Mouse (Mus musculus) stomach, embryonic 15.5 days (tissue): ENCODE data around the gene Rgs17. TPM values are rescaled to one million over a fixed set of nuclear protein-coding genes. Genes with fewer than 3 reads are reported as not detected.

ENCODE experiments used
- ATAC-seq: fragments of 200-750 bp; cut with Nextera tagmentation; 2 replicates; pipeline ENCODE4 v1.8.0; 2017; ENCODE audit warnings: low read depth, moderate number of reproducible peaks, moderate TSS enrichment; ENCODE audit not compliant: insufficient read depth, low FRiP score
- H3K27ac ChIP-seq: fragments of 300-500 bp; sonication (generic); 2 replicates; pipeline ENCODE4 v1.5.1; 2015; ENCODE audit warnings: mild to moderate bottlenecking, inconsistent platforms
- H3K27me3 ChIP-seq: fragments of 300-500 bp; sonication (generic); replicated peaks from 2 replicates; pipeline ENCODE4 v1.6.1; 2015; ENCODE audit warnings: inconsistent platforms
- H3K36me3 ChIP-seq: fragments of 300-500 bp; sonication (generic); 2 replicates; pipeline ENCODE4 v1.6.1; 2015; ENCODE audit warnings: inconsistent platforms
- H3K4me1 ChIP-seq: fragments of 300-500 bp; sonication (generic); 2 replicates; pipeline ENCODE4 v1.6.1; 2015; ENCODE audit warnings: inconsistent platforms
- H3K4me2 ChIP-seq: fragments of 300-500 bp; sonication (generic); 2 replicates; pipeline ENCODE4 v1.6.1; 2015; ENCODE audit warnings: mild to moderate bottlenecking, inconsistent platforms
- H3K4me3 ChIP-seq: fragments of 300-500 bp; sonication (generic); replicated peaks from 2 replicates; pipeline ENCODE4 v1.5.1; 2015; ENCODE audit warnings: inconsistent platforms
- H3K9ac ChIP-seq: fragments of 300-500 bp; sonication (generic); 2 replicates; pipeline ENCODE4 v1.6.1; 2015; ENCODE audit warnings: inconsistent platforms
- H3K9me3 ChIP-seq: fragments of 300-500 bp; sonication (generic); 2 replicates; pipeline ENCODE4 v1.6.1; 2016; ENCODE audit warnings: inconsistent platforms
- WGBS: fragments of 180-500 bp; shearing (Covaris S2); methylation state at CpG from one replicate; pipeline ENCODE4 v1.1.7; 2015; 5-methylcytosine and 5-hydroxymethylcytosine counted together
- polyA plus RNA-seq: library from polyadenylated mRNA; unstranded; fragments of >200 nt; fragmentation: Nextera tagmentation; extraction: Ambion mirVana; gene quantifications from 2 replicates; pipeline ENCODE4 v1.2.1, GENCODE M21; 2015

Gene Rgs17
- polyA plus RNA-seq, 1 experiment from 2014 or later = 4.4 TPM

- H3K9me3 ChIP-seq = no peaks in the 10 kb centered on the region
- H3K9ac ChIP-seq = peak within 1 kb of the TSS; percentile 92
- peak within 1 kb of the TSS; percentile 94 for H3K27ac ChIP-seq
- H3K4me2 ChIP-seq = peak within 1 kb of the TSS; percentile 72
- H3K4me3 ChIP-seq = peak within 1 kb of the TSS; percentile 96
- ATAC-seq = peak; percentile 95
- H3K4me1 ChIP-seq = peaks cover 10% of the 10 kb centered on the region
- H3K27me3 ChIP-seq = no peaks in the 10 kb centered on the region
- WGBS = under 1% methylated on average over 47 of the region's 47 CpGs
- H3K36me3 ChIP-seq = peaks cover 9% of the 10 kb centered on the region
These were observed 98.3 kb downstream of the Rgs17 start, which contains the start of gene Mtrf1l for GRCm38 (mm10) chr10:5823740-5824491. Gene Mtrf1l (minus strand): TSS chr10:5823910.

- peak overlapping the region; percentile 92 for H3K9ac ChIP-seq
- ATAC-seq = no peak
- peaks cover 14% of the 10 kb centered on the region for H3K36me3 ChIP-seq
- H3K9me3 ChIP-seq = no peaks in the 10 kb centered on the region
- H3K27me3 ChIP-seq = no peaks in the 10 kb centered on the region
- under 1% methylated on average over 37 of the region's 37 CpGs for WGBS
- peaks cover 10% of the 10 kb centered on the region for H3K4me1 ChIP-seq
- peak overlapping the region; percentile 96 for H3K4me3 ChIP-seq
- peak overlapping the region; percentile 94 for H3K27ac ChIP-seq
- peak overlapping the region; percentile 54 for H3K4me2 ChIP-seq
These were observed 98.9 kb downstream of the Rgs17 start for GRCm38 (mm10) chr10:5823291-5823739.

DNA sequence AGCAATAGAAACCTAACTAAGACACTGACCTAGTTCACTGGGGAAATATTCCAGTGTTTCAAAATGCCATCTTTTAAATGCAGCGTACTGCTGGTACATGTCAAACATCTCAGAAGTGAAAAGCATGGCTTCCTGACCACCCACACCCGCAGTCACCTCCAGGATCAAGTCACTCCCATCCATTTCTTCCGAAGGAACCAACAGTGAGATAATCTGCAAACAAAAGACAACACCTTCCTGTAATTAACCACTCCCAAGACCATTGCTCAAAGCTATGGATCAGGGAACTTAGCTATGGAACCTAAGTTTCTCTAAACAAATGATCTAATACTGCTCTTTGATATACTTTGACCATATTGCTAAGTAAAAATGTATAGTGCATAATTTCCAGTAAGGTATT, 103.4 kb downstream of the Rgs17 start:
- Histone ChIP-seq H3K4me2 (no peak overlapping the region), H3K4me1 (peaks cover 10% of the 10 kb centered on the region), H3K36me3 (peaks cover 41% of the 10 kb centered on the region), H3K27me3 (no peaks in the 10 kb centered on the region), H3K4me3 (no peak overlapping the region), H3K9ac (no peak overlapping the region), H3K27ac (no peak overlapping the region), H3K9me3 (no peaks in the 10 kb centered on the region)
- 85% methylated on average over 3 of the region's 3 CpGs for WGBS
- no peak for ATAC-seq

GRCm38 (mm10) chr10:5815968-5816367, 106.2 kb downstream of the Rgs17 start:
- no peak for ATAC-seq
- H3K4me3 ChIP-seq = no peak overlapping the region
- H3K4me1 ChIP-seq = no peaks in the 10 kb centered on the region
- peaks cover 55% of the 10 kb centered on the region for H3K36me3 ChIP-seq
- H3K9me3 ChIP-seq = no peaks in the 10 kb centered on the region
- H3K4me2 ChIP-seq = no peak overlapping the region
- WGBS = 95% methylated on average over 2 of the region's 2 CpGs
- no peak overlapping the region for H3K9ac ChIP-seq
- H3K27me3 ChIP-seq = no peaks in the 10 kb centered on the region
- H3K27ac ChIP-seq = no peak overlapping the region

- H3K36me3 ChIP-seq = peaks cover 45% of the 10 kb centered on the region
- H3K9me3 ChIP-seq = no peaks in the 10 kb centered on the region
- ATAC-seq = no peak
These were observed 108.5 kb downstream of the Rgs17 start for GRCm38 (mm10) chr10:5813724-5814123.

GRCm38 (mm10) chr10:5807683-5808082, 114.5 kb downstream of the Rgs17 start:
- H3K4me1 ChIP-seq = peaks cover 3% of the 10 kb centered on the region
- H3K9ac ChIP-seq = no peak overlapping the region
- WGBS = 45% methylated on average over 2 of the region's 2 CpGs
- no peaks in the 10 kb centered on the region for H3K9me3 ChIP-seq
- peak overlapping the region; percentile 22; the same call in 1 of the 2 replicates for H3K4me2 ChIP-seq
- ATAC-seq = no peak
- no peaks in the 10 kb centered on the region for H3K27me3 ChIP-seq
- H3K36me3 ChIP-seq = peaks cover 7% of the 10 kb centered on the region
- no peak overlapping the region for H3K4me3 ChIP-seq
- H3K27ac ChIP-seq = peak overlapping the region; percentile 92

More at GRCm38 (mm10) chr10:5813724-5814123, 108.5 kb downstream of the Rgs17 start:
- Histone ChIP-seq H3K4me1 (no peaks in the 10 kb centered on the region), H3K4me2 (no peak overlapping the region), H3K27ac (no peak overlapping the region), H3K27me3 (no peaks in the 10 kb centered on the region), H3K4me3 (no peak overlapping the region), H3K9ac (no peak overlapping the region)
- WGBS = 88% methylated on average over 11 of the region's 11 CpGs

DNA sequence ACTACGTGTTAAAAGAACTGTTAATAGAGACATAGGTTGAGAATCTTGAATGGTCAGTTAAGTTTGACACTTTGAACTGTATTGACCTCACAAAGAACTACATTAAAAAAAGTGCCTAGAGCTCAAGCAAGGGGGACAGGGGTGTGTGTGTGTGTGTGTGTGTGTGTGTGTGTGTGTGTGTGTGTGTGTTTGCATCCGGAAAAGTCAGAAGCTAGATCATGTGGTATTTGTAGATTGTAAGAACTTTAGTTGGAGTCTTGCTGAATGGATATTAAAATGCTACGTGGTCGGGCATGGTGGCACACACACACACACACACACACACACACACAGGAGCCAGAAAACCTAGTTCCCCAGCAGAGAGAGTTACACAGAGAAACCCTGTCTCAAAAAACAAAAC, 115.2 kb downstream of the Rgs17 start:
- Histone ChIP-seq H3K4me1 (peaks cover 8% of the 10 kb centered on the region), H3K9me3 (no peaks in the 10 kb centered on the region), H3K4me3 (no peak overlapping the region), H3K36me3 (0 out of 2 replicates have a peak, but pooled peaks cover 3% of the 10 kb centered on the region), H3K27me3 (no peaks in the 10 kb centered on the region), H3K27ac (peak overlapping the region; percentile 92; the same call in 1 of the 2 replicates), H3K4me2 (peak overlapping the region; percentile 90; the same call in 1 of the 2 replicates), H3K9ac (no peak overlapping the region)
- 49% methylated on average over 4 of the region's 4 CpGs for WGBS
- ATAC-seq = no peak

GRCm38 (mm10) chr10:5806416-5806815, 115.8 kb downstream of the Rgs17 start:
- ATAC-seq = no peak
- peaks cover 8% of the 10 kb centered on the region for H3K4me1 ChIP-seq
- 7% methylated on average over 8 of the region's 8 CpGs for WGBS
- H3K4me2 ChIP-seq = peak overlapping the region; percentile 90
- H3K9ac ChIP-seq = peak overlapping the region; percentile 29; the same call in 1 of the 2 replicates
- peak overlapping the region; percentile 72 for H3K4me3 ChIP-seq
- H3K9me3 ChIP-seq = no peaks in the 10 kb centered on the region
- peak overlapping the region; percentile 92 for H3K27ac ChIP-seq
- no peaks in the 10 kb centered on the region for H3K27me3 ChIP-seq
- 0 out of 2 replicates have a peak, but pooled peaks cover 3% of the 10 kb centered on the region for H3K36me3 ChIP-seq

DNA sequence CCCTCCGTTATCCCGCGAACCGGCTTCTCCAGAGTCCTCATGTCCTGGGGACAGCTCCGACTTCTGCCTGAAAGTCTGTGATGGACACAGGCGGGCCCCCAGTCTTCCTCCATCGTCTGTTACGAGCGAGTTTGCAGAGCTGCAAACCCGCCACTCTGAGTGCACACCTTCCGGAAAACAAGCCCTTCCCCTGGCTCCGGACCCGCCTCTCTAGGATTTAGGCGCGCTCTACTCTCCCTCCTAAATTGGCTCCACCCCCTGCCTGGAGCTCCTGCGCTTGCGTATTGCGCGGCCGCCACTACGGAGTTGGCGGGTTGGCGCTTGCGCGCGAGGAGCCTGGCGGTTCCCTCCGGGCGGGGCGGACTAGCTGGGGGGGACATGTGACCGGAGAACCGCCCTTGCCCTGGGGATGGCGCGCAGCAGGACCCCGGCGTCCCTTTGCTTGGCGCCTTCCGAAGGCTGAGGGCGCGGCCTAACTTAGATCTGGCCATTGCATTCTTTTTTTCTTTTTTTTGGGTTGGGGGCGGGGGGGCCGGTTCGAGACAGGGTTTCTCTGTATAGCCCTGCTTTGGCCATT, 116.4 kb downstream of the Rgs17 start:
- Histone ChIP-seq H3K9ac (peak overlapping the region; percentile 50), H3K4me2 (peak overlapping the region; percentile 90), H3K27ac (peak overlapping the region; percentile 92), H3K4me1 (peaks cover 8% of the 10 kb centered on the region), H3K4me3 (peak overlapping the region; percentile 72), H3K9me3 (no peaks in the 10 kb centered on the region), H3K27me3 (no peaks in the 10 kb centered on the region), H3K36me3 (0 out of 2 replicates have a peak, but pooled peaks cover 3% of the 10 kb centered on the region)
- WGBS = under 1% methylated on average over 43 of the region's 43 CpGs
- peak; percentile 93 for ATAC-seq

DNA sequence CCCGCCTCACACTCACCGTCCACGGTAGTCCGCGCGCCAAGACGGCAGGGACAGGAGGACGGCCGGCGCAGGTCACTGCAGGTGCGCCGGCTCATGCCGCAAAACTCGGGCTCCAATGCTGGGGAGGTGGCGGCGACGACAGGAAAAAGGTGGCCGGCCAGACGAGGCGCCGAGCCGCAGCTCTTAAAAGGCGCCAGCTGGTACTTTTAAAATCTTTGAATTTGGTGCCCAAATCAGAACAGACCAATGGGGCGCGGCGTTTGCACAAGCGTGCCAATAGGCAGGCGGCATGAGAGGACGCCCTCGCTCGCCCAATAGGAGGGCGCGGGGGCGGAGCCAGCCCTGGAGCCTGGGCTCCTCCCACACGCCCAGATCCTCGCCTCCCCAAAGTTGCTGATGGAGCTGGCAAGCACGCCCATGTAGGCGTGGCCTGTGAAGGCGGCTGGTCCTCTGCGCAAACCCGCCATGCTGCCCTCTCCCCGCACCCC, 116.9 kb downstream of the Rgs17 start, which contains the start of gene Fbxo5:
Gene Fbxo5 (minus strand): TSS at position 358 of the 488 bp plus-strand sequence.
- WGBS = under 1% methylated on average over 42 of the region's 42 CpGs
- H3K4me3 ChIP-seq = peak within 1 kb of the TSS; percentile 72
- no peaks in the 10 kb centered on the region for H3K9me3 ChIP-seq
- peak within 1 kb of the TSS; percentile 92 for H3K27ac ChIP-seq
- peak within 1 kb of the TSS; percentile 90 for H3K4me2 ChIP-seq
- H3K36me3 ChIP-seq = peaks cover 5% of the 10 kb centered on the region
- peak; percentile 94 for ATAC-seq
- H3K27me3 ChIP-seq = no peaks in the 10 kb centered on the region
- H3K4me1 ChIP-seq = peaks cover 8% of the 10 kb centered on the region
- peak within 1 kb of the TSS; percentile 58 for H3K9ac ChIP-seq

DNA sequence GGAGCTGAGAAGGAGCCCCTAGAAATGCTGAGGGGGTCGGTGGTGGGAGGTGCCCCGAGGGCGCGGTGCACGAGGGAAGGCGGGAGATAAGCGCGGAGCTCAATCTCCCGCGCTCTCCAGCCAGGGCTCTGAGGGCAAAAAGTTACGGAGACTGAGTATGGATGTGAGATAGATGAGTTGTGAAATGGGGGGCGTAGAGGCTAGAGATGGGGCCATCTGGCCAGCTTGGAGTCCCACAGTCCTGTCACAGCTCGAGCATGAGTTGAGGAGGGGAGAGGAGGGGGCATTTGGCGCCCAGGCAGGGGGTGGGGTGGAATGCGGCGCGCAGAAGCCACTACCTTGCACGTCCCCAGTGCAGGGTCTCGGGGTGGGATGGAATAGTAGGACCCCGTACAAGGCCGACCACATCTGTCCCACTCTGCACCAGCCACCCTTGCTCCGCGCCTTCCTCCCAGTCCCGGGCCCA, 117.5 kb downstream of the Rgs17 start:
- H3K27me3 ChIP-seq = no peaks in the 10 kb centered on the region
- peak; percentile 3 for ATAC-seq
- peak overlapping the region; percentile 72 for H3K4me3 ChIP-seq
- H3K9me3 ChIP-seq = no peaks in the 10 kb centered on the region
- under 1% methylated on average over 24 of the region's 24 CpGs for WGBS
- H3K9ac ChIP-seq = peak overlapping the region; percentile 58
- H3K4me1 ChIP-seq = peaks cover 8% of the 10 kb centered on the region
- H3K27ac ChIP-seq = peak overlapping the region; percentile 72
- peaks cover 11% of the 10 kb centered on the region for H3K36me3 ChIP-seq
- peak overlapping the region; percentile 90 for H3K4me2 ChIP-seq
